Mouse (Mus musculus) kidney, adult 9 months (tissue): ENCODE results near the gene Daw1.

Source experiments
- DNase-seq: peaks from one replicate; pipeline ENCODE4 v3.0.0; 2022

Gene Daw1

DNA sequence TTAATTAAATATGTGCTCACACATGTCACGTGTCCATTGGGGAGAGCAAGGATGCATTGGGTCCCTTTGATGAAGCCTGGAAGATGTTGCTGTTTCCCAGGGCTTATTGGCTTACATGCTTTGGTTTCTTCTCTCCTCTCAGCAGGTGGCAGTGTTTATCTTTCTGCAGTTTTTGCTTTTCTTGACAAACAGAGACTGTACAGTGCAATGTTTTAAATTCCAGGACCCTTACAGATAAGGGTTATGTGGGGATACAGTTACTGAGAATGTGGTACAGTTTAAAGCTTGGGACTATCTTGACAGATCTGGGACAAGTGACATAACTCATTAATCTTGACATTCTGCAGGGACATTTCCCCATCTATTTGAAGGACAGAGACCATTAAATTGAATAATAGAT is 58.7 kb downstream of the Daw1 start:
- DNase-seq, result no peak

DNA sequence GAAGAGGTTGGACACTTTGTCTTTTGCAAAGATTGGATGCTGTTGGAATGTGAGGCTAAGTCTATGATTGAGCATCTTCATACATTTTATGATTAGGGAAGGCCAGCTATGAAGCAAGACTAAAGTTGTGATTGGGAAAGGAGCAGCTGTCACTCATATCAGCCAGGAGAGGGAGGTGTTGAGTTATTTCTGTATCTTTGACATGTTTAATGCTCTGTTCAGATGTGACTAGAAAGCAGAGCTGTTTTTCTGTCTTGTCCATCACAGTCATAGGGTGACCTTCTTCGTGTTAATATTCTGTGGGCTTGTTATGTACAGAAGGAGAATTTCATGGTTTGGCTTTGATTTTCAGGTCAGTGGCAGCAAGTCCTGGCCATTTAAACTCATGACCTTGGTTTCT is 63.5 kb downstream of the Daw1 start:
- no peak for DNase-seq

DNA sequence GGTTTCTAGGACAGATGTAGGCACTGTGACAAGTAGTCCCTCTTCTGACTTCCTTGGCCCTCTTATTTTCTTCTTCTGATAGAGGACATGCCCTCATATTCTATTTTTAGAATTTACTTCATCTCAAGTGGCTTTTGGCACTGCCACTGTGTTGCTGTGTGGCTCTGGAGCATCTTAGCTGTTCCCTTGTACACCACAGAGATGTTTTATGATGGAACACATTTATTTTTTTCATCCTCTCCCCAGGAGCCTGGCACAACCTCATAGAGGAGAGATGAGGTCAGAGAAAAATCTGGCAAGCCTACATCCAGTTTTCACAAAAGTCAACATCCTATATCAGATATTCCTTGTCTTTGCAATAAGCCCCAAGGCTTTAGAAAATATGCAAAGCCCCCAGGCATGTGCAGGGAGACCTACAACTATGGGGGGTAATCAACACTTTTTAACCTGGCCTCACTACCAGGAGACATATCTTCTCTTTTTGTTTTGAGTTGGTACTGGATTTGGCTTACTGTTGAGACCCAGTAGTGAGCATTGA is 64.9 kb downstream of the Daw1 start:
- DNase-seq, result no peak

DNA sequence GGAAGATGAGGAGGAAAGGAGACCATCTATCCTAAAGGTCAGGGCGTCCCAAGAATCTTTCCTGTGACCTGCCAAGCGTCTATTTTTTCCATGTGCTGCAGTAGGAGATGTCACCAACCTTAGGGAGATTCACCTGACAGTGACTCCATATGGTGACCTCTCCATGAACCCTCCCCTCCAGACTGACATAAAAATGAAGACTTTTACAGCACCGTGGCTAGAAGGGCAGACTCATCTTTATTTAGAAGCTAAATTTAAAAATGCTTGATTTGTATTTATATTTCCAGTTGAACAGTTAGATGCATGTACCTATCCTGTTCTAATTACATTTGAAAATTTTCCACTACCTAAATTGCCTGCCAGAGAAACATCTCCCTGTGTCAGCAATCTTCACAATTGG is 68.4 kb downstream of the Daw1 start:
- DNase-seq, result no peak

DNA sequence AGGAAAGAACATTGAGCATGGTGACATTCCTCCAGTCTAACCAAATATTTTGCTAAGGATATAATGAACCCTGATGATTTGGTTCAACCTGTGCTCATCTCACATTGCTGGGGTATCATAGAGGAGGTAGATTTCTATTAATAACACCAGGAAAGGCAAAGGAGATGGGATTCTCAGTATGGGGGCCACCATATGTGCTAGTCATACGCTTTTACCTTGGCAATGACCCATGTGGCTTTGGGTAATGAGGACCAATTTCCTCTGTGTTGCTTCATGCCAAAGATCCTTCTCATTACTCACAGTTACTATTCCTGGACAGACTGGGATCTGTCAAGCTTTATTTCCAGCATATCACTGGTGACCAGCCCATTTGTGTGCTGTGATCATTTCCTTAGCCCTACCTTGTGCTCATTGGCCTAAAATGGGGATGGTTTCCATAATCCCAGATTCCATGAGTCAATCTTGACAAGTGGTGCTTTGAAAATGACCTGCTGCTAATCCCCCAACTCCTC is 88.7 kb downstream of the Daw1 start:
- DNase-seq, result no peak

GRCm38 (mm10) chr1:83251746-83252145 is 92.2 kb downstream of the Daw1 start:
- no peak for DNase-seq
